Mouse (Mus musculus): ENCODE measurements at regions not wholly inside any gene's neighbourhood (a gene's known extent, or its start where the extent isn't known, plus 50 kb on each side); places are given as distances from the start of the nearest gene placed in this dataset.
"Not testable (repeated sequence)": the region's sequence is repeated elsewhere in the genome, so short reads cannot be mapped to it uniquely, and the experiment has no call there.

DNA sequence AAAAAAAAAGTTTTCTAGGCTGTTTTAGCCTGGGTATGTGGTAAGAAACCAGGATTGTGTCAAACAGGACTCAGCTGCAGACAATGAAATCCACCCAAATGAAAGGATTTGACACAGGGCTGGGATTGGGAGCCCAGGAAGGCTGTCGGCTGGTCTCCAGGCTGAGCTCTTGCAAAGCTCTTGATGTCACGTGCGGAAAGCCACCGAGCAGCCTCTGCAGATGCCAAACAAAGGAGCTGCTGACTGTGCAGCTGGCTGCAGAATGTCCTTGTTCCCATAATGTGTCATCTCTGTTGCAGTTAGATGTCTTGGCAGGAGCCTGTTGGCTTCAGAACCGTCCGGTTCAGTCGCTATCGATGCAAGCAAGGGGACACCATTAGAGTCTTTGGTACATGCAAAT, 56.1 kb downstream of the Bbs10 start:
- DNase-seq (ENCODE audit: low read depth, low spot score): no peak

DNA sequence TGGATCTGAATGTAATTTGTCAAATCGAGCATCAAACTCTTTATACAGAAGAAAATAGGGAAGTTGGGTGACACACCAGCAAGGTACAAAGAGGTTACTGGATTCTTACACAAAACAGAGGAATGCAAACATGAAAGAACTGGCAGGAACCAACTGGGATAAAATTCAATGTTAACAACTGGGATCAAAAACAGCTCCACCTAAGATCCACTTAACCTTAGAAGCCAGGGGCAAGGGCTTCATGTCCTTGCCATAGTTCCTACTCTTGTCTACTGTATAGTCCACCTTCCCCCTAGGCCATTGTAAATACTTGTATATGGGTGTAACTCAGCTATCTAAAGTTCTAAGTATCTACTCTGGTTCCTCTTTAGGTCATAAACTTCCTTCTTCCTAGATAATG, 59.9 kb downstream of the Bbs10 start:
- not testable (repeated sequence) for DNase-seq (ENCODE audit: low read depth, low spot score)

DNA sequence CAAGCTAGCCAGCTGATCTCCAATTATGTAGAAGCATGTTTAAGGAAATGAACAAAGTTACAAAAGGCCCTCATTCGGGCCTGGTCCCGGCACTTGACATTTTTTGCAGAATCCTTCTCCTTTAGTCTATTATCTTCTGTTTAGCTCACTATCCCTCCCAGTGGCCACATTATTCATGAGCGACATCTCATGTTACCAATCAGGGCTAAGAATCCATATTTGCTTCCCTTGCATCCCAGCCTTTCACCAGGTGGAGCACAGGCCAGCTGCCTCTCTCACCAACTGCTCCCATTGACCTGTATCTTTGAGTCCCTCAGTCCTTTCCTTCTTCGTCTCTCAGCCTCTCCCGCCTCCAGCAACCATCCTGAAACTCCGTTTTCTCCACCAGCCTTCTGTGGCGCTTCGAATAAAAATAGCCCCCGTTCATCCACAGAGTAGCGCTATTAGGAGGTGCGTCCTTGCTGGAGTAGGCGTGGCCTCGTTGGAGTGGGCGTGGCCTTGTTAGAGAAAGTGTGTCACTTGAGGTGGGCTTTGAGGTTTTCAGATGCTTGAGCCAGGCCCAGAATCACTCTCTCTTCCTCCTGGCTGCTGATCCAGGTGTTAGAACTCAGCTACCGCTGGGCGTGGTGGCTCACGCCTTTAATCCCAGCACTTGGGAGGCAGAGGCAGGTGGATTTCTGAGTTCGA, 63.4 kb downstream of the Bbs10 start:
- peak; percentile 62 for DNase-seq (ENCODE audit: low read depth, low spot score)

DNA sequence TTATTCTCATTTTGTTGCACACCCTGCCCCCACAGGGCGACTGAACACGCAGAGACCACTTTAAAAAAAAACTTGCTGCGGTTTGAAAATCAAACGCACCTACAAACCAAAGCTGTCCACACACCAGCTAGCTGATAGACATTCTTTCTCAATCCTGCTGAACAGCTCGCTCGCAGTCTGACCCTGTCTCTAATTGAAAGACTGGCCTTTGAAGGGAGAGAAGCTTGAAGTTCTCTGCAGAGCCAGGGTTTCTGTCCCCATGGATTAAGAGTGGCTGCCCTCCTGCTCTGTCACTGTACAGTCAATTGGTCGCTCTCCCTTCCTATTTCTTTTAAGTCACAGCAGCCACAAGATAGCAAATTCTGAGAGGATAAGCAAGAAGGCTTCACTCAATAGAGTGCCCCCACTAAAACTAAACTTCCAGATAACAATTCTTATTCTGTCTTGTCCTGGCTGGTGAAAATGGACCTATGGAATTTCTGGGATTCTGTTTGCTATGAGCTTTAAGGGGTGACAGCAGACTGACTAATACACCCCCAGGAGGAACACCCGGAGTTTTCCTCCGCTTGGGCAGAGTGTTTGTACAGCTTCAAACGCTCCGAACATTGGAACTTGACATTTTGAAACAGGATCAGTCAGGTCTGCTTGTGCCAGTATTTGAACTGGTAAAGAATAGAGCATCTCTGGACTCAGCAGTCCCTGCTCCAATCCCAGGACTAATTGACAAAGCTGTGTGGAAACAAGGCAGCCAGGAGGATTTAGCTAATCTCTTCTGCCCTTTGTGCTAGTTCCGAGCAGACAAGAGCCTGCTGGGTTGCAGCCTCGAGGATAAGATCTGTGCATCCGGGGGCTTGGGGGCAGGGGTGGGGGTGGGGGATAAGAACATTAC, 65.5 kb downstream of the Bbs10 start:
- no peak for DNase-seq (ENCODE audit: low read depth, low spot score)

DNA sequence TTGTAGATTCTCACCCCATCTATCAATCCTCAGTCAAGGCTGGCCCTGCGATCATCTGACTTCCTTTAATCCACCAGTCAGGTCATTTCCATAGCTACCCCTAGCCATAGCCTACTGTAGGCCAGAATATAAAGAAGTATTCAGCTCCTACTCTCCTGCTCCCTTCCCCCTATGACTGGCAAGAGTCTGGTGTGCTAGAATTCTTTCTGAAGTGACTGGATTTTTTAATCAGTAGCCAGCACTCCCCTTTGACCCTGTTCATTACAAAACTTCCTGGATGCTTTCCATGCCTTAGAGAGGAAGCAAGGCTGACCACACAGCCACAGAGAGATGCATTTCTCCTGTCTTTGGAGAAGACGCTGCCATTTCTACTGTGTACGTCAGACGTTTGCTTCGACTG, 66.5 kb downstream of the Bbs10 start:
- DNase-seq (ENCODE audit: low read depth, low spot score): no peak

DNA sequence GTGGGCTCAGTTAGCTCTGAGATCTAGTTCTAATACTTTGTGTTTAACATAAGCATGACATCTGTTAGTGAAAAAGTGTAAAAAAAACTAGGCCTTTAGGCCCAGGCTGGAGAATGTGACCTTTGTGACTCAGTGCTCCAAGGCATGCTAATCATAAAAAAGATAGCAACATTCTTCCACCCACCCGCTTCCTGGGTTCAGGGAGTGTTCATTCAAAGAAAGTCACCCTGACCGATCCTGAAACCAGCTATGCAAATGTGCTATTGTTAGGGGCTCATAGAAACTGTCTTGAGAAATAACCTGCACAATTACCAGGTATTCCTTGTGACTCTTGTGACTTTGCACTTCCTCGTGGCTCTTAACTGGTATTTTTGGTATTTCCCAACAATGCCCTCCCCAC, 70.6 kb downstream of the Bbs10 start:
- DNase-seq (ENCODE audit: low read depth, low spot score): not testable (repeated sequence)

DNA sequence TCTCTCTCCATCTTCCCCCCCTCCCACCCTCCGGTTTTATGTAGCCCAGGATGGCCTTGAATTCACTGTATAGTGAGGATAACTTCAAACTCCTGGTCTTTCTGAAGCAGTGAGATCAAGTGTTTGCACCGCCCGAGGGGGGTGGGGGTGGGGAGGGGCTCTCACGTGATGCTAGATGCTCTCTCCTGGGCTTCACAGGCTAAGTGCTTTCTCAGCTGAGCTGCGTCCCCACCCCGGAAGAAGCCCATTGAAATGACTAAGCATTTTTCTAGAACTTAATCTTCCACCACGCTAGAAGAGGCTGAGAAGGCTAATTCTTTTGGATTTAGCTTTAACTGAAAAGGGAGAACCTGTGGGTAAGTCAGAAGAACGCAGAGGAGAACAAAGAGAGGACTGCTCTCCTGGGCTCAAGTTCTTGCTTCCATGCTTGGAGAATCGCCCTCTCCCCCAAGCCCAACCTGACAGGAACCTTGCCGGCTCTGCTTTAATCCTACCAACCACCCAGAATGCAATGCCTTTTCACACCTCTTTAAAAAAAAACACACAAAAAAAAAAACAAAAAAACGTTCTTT, 79.7 kb downstream of the Bbs10 start:
- DNase-seq (ENCODE audit: low read depth, low spot score): peak; percentile 66

DNA sequence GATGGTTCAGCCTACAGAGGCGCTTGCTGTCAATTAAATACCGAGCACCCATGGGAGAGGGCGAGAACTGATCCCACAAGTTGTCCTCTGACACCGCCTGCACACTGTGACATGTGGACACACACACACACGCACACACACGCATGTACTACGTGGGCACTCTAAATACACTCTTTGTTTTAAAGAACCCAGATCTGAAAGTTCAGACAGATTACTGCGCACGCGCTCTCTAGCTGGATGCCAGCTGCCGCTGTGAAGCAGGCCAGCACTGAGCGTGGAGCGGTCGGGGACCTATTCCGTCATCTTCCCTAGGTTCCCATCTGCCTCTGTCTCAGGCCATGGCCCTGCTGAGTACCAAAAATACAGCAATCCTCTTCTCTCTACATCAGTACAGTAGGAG, 83.2 kb downstream of the Bbs10 start:
- no peak for DNase-seq (ENCODE audit: low read depth, low spot score)

DNA sequence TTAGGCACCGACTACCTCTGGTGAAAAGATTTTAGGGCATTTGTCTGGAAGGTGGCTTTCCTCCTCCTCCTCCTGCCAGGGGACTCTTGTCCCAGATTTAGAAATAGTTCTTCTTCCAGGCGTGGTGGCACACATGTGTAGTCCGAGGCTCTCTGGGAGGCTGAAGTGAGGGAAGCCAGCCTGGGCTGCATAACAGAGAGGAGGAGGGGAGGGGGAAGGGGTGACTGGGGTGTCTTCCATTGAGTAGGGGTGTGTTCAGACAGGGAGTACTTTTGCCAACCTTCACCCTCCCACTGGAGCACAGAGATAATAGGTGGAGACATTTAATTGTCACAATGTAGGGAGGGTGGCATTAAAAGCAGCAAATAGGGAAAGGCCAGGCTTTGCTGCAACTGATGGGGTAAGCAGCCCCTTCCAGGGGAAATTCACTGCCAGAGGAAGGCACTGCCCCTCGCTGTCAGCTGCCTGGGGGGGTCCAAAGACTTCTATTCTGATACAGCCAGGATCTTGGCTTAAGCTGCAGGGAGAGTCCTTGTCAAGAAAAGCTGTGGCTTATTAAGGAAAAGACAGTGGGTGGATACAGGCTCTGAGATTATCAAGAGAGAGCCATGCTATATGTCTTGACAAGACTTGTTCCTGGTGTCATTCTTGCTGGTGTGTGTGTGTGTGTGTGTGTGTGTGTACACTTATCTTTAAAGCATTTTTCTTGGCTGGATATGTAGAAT, 83.9 kb downstream of the Bbs10 start:
- no peak for DNase-seq (ENCODE audit: low read depth, low spot score)

DNA sequence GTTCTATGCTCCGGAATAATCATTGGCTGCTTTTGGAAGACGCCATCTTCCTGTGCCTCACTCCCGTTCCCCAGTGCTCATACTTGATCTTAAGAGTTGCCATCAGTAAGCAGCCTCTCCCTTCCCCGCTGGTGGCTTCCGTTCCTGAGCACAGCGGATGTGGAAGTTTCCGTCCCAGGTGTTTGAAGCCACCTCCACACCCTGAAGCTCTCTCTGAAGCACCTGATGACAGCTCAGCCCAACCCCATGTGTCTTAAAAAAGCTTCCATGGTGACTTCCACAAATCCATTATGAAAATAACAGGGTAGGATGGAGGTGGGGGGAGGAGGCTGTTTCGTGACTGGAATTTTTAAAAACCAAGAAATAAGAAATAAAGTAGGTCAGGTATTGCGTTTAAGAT, 87.1 kb downstream of the Bbs10 start:
- DNase-seq (ENCODE audit: low read depth, low spot score): no peak

DNA sequence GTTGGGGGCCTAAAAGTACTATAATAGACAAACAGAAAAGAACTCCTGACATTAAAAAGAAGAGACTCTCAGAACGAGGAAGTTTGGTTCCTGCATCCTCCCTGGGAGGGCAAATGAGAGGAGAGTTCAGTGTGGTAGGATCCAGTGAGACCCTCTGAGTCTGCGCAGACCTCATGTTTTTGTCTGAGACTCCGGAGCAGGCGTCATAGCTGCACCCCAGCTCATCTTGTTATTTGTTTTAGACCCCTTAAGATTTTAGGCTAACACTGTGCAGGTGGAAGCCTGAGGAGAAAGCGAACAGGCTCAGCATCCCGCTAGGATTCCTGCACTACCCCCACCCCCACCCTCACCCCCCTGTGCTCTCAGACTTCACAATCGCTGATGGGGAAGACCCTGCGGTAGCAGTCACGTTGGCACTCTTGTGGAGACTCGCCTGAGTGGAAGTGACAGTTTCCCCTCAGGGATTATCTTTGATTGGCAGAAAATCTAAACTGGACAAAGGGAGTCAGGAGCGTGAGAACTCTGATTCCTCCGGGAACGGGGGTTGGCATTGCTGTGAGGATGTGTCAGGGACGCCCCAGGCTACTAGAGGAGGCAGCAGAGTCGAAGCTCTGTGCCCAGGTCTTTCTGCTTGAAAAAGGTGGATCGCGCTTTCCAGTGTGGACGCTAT, 85.0 kb upstream of the Nap1l1 start:
- DNase-seq (ENCODE audit: low read depth, low spot score): no peak

DNA sequence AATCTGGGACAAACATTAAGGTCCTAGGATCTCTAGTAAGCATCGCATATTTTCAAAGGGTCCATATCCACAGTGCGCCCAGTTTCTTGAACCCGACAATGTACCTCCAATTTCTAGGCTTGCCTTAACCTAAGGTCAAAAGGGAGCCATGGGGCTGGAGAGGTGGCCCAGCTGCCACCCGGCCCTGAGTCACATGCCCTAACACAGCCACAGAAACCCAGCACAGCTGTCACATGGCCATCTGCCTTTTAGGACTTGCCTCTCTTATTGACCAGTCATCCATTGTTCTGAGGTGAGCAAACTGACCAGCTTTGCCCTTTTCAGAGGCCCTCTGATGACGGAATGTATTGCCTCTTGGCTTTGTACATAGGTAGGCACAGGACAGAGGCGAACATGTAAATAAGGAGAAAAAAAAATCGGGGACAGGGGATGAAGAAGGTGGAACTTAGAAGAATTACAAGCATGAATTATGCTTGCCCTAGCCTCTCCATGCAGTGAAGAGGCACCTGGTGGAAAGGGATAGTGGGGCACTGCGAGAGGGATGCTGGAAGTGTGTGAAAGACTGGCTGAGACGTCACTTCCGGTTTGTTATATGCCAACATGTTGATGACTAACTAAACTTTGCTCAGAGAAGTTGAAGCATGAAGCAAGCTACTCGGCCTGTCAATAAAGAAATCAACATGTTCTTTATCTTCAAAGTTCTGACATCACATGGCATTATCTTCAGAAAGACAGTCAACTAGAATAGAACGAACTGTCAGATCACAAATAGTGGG, 84.3 kb upstream of the Nap1l1 start:
- DNase-seq (ENCODE audit: low read depth, low spot score): no peak

DNA sequence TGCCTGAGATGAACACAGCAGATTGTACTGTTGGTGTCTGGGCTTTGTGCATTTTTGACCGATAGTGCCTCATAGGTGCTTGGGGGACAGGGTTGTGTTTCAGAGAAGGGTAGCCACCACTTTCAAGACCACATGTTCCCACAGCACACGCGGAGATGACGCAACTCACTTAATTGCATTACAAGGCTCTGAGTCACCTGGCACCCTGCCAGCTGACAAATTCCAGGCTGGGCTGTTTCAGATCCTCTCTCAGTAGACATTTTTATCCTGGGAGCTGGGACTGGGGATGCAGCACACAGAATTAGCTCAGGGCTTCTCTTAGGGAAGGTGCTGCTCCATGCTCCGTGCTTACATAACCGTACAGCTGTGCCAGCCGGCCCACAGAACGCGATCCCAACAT, 83.1 kb upstream of the Nap1l1 start:
- no peak for DNase-seq (ENCODE audit: low read depth, low spot score)

DNA sequence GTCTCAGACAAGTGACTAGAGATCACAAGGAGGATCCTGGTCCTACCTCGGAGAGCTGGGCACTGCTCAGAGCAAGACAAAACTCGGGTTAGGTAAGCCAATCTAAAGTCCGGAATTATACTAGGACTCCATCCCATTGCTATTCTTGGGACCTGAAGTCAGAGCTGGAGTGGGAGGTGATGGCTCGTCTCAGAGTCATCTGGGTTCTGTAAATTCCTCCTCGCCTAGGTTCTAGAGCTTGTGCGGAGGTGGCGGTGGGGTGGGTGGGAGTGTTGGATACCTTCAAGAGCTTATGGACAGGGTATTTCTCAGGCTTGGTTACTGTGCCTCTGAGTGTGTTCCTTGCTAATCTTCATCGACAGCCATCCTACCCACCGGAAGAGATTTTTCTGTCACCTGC, 78.6 kb upstream of the Nap1l1 start:
- DNase-seq (ENCODE audit: low read depth, low spot score): no peak

DNA sequence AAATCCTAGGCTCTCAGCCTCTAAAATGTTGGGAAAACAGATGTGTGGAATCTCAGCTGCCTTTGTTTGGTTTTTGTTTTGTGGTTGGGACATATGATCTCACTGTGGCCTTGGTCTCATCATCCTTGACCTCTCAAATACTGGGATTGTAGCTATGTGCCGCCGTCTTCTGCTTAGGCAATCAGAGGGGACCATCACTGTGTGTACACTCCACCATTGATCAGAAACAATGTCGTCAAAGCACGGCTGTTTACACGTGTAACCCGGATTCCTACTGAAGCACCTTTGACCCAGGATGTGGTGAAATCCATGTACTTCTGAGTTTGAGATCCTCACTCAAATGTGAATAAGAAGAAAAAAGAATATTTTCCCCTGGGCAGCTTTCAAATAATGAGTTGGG, 68.0 kb upstream of the Nap1l1 start:
- DNase-seq (ENCODE audit: low read depth, low spot score): no peak

DNA sequence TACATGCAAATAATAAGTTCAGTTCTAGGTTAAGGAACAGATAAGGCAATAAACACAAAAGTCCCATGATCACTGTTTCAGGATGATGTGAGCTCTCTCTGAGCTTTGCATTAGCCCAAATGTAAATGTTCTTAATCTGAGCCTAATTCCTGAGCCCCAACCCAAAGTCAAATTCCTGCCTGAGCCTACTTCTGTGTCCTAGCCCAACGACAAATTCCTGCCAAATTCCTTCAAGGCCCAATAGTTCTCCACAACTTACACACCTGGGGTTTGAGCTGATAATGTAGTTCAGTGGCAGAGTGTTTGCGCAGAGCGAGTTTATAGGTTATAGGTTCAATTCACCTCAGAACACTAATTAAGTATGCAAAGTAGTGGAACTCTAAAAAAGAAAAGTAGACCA, 64.1 kb upstream of the Nap1l1 start:
- no peak for DNase-seq (ENCODE audit: low read depth, low spot score)

DNA sequence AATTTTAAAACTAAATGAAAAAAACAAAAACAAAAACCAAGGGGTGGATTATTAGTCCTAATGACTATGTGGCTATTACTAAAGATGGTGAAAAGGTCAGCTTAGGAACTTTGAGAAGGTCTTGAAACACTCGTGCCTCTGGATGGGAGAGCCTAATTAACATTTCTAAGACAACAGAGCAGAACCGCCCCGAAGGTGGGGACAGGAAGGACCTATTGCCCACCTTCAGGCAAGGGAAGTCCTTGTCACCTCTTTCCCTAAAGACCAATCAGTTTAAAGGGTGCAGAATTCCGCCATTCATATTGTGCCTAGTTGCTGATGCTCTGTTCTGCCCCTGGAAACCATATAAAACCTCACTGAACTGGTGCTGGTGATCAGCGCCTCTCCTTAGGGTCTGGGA, 63.5 kb upstream of the Nap1l1 start:
- no peak for DNase-seq (ENCODE audit: low read depth, low spot score)

DNA sequence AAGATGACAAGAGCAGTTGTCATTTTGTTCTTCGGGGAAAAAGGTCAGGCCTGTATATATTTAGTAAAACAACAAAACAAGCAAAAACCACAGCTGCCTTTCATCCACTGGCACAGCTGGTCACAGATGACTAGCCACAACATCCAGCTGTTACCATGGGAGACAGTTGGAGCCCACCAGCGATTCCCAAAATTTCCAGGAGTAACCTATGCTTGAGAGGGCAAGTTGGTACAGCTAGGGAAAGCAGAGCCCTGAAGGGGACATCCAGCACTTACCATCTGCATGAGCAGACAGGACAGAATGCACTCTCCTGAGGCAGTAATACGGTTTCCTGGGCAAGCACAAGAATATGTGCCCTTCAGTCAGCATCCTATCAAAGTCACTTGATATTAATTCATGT, 62.9 kb upstream of the Nap1l1 start:
- DNase-seq (ENCODE audit: low read depth, low spot score): no peak

DNA sequence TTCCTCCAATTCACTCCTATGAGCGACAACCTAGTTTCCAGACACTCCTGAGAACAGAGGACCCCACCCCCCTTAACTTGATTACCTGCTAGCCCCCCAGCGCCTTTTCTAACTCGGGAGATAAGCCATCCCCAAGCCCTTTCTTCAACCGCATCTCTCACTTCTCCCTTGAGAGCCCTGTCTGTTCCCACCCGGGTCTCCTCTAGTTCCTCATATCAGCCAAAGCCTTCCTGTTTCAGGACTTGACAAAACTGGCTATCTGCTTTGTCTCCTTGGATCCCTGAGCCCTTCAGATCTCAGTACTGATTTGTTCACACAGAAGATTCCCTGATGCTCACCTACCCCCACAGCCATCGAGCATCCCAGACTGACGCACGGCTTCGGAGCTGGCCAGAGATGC, 61.5 kb upstream of the Nap1l1 start:
- no peak for DNase-seq (ENCODE audit: low read depth, low spot score)

DNA sequence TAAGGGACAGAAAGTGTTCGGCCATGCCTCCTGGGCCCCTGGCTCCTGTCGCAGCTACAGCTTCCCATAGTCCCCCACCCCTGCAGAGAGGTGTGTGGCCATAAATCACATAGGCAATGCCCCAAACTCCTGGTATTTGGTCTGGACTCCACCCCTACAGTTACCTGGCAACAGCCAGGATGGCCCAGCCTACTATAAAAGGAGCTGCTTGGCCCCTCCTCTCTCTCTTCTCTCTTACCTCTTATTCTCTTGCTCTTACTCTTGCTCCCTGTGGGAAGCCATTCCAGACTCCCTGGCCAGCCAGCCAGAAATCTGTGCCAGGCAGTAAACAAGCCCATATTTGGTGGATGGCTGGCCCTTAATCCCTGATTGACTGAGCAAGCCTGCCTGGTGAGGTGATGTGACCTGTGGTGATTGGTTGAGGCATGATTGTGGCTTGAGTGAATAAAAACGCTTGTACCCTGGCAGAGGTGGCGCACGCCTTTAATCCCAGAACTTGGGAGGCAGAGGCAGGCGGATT, 56.4 kb upstream of the Nap1l1 start:
- peak; percentile 33 for DNase-seq (ENCODE audit: low read depth, low spot score)

Measured in WW6 (cell line).